Mouse (Mus musculus) C2C12 (cell line): ENCODE data around the gene Trdmt1. TPM values are rescaled to one million over a fixed set of nuclear protein-coding genes. Genes with fewer than 3 reads are reported as not detected.

ENCODE experiments used
- H3K27me3 ChIP-seq: one replicate; pipeline ENCODE4 v1.6.1; 2011; ENCODE audit not compliant: control insufficient read depth, insufficient read depth, insufficient read length
- H3K36me3 ChIP-seq: one replicate; pipeline ENCODE4 v1.6.1; 2011; ENCODE audit not compliant: control insufficient read depth, insufficient read depth
- H3K4me3 ChIP-seq: one replicate; pipeline ENCODE4 v1.5.1; 2011; ENCODE audit warnings: mild to moderate bottlenecking, control low read depth; ENCODE audit not compliant: poor library complexity, insufficient read depth, severe bottlenecking
- H3K79me2 ChIP-seq: one replicate; pipeline ENCODE4 v1.6.1; 2011; ENCODE audit not compliant: control insufficient read depth, insufficient read depth
- H3K79me3 ChIP-seq: one replicate; pipeline ENCODE4 v1.6.1; 2011; ENCODE audit warnings: low read depth, control low read depth
- H3ac ChIP-seq: one replicate; pipeline ENCODE3; 2011; ENCODE audit warnings: low read depth; ENCODE audit not compliant: control insufficient read depth, insufficient read length
- CEBPB ChIP-seq: IDR thresholded peaks from one replicate; pipeline ENCODE4 v1.6.1; 2011; ENCODE audit warnings: low read depth, mild to moderate bottlenecking, control low read depth, moderate library complexity
- CTCF ChIP-seq: IDR thresholded peaks from one replicate; pipeline ENCODE4 v1.5.1; 2011; ENCODE audit not compliant: control insufficient read depth, insufficient read depth, insufficient read length
- FOSL1 ChIP-seq: IDR thresholded peaks from one replicate; pipeline ENCODE4 v1.8.0; 2011; ENCODE audit warnings: mild to moderate bottlenecking, low read length; ENCODE audit not compliant: poor library complexity, insufficient read depth, severe bottlenecking
- MAX ChIP-seq: IDR thresholded peaks from one replicate; pipeline ENCODE4 v1.6.1; 2011; ENCODE audit warnings: mild to moderate bottlenecking, control low read depth
- MYOD1 ChIP-seq: IDR thresholded peaks from one replicate; pipeline ENCODE4 v1.6.1; 2011; ENCODE audit warnings: low read depth; ENCODE audit not compliant: control insufficient read depth, insufficient read length
- MYOG ChIP-seq: IDR thresholded peaks from one replicate; pipeline ENCODE4 v1.6.1; 2011; ENCODE audit not compliant: control insufficient read depth, insufficient read length; ENCODE audit errors: extremely low read depth
- USF1 ChIP-seq: IDR thresholded peaks from one replicate; pipeline ENCODE4 v1.6.1; 2011; ENCODE audit warnings: low read depth, mild to moderate bottlenecking, control low read depth, moderate library complexity
- polyA plus RNA-seq: library from polyadenylated mRNA; unstranded; fragments of >200 nt; fragmentation: generic; extraction: Trizol; gene quantifications from one replicate; pipeline ENCODE4 v1.2.1, GENCODE M21; 2012; ENCODE audit warnings: missing spikeins

Trdmt1 gene
- polyA plus RNA-seq, 1 experiment, result 3.5 TPM

GRCm38 (mm10) chr2:13578473-13579152 lies 34.1 kb upstream of the Trdmt1 start:
- H3K4me3 ChIP-seq, result peak overlapping the region; percentile 97
- peak overlapping the region; percentile 40 for H3ac ChIP-seq
- H3K79me3 ChIP-seq, result peaks cover 65% of the 10 kb centered on the region
- H3K79me2 ChIP-seq, result peaks cover 80% of the 10 kb centered on the region
- H3K36me3 ChIP-seq, result peaks cover 92% of the 10 kb centered on the region
- H3K27me3 ChIP-seq, result no peaks in the 10 kb centered on the region
- TF ChIP-seq MAX (peak; percentile 76), MYOG (no peak)

GRCm38 (mm10) chr2:13577399-13577798 lies 32.9 kb upstream of the Trdmt1 start:
- peak overlapping the region; percentile 97 for H3K4me3 ChIP-seq

GRCm38 (mm10) chr2:13575926-13576325 lies 31.5 kb upstream of the Trdmt1 start:
- Histone ChIP-seq H3K4me3 (peak overlapping the region; percentile 97), H3K79me3 (peaks cover 62% of the 10 kb centered on the region), H3K27me3 (no peaks in the 10 kb centered on the region), H3K79me2 (peaks cover 77% of the 10 kb centered on the region), H3ac (peak overlapping the region; percentile 72), H3K36me3 (peaks cover 66% of the 10 kb centered on the region)
- no peak for TF ChIP-seq MYOG
- TF ChIP-seq CEBPB, result peak; percentile 57

More at GRCm38 (mm10) chr2:13577399-13577798, 32.9 kb upstream of the Trdmt1 start:
- peaks cover 65% of the 10 kb centered on the region for H3K79me3 ChIP-seq
- H3K27me3 ChIP-seq, result no peaks in the 10 kb centered on the region
- H3ac ChIP-seq, result peak overlapping the region; percentile 50
- TF ChIP-seq FOSL1, result no peak
- no peak for TF ChIP-seq MYOG
- TF ChIP-seq CTCF, result no peak
- TF ChIP-seq CEBPB, result no peak
- no peak for TF ChIP-seq MYOD1
- no peak for TF ChIP-seq MAX
- H3K36me3 ChIP-seq, result peaks cover 81% of the 10 kb centered on the region
- peaks cover 86% of the 10 kb centered on the region for H3K79me2 ChIP-seq

GRCm38 (mm10) chr2:13575287-13575801 lies 30.9 kb upstream of the Trdmt1 start:
- TF ChIP-seq MYOG (no peak), MAX (no peak), FOSL1 (no peak), USF1 (no peak), CTCF (no peak), MYOD1 (no peak), CEBPB (no peak)
- Histone ChIP-seq H3K79me2 (peaks cover 71% of the 10 kb centered on the region), H3K27me3 (no peaks in the 10 kb centered on the region), H3K36me3 (peaks cover 60% of the 10 kb centered on the region), H3ac (peak overlapping the region; percentile 72), H3K4me3 (peak overlapping the region; percentile 97), H3K79me3 (peaks cover 60% of the 10 kb centered on the region)

- Histone ChIP-seq H3K36me3 (peaks cover 55% of the 10 kb centered on the region), H3K79me3 (peaks cover 55% of the 10 kb centered on the region), H3K27me3 (no peaks in the 10 kb centered on the region), H3ac (peak overlapping the region; percentile 72), H3K4me3 (peak overlapping the region; percentile 97), H3K79me2 (peaks cover 66% of the 10 kb centered on the region)
- peak; percentile 11 for TF ChIP-seq MAX
- TF ChIP-seq CTCF, result no peak
Observed at GRCm38 (mm10) chr2:13574801-13575150, 30.3 kb upstream of the Trdmt1 start.

GRCm38 (mm10) chr2:13574066-13574800 lies 29.8 kb upstream of the Trdmt1 start:
- H3K79me3 ChIP-seq, result peaks cover 50% of the 10 kb centered on the region
- TF ChIP-seq MAX (peak; percentile 9), CTCF (no peak)
- H3K4me3 ChIP-seq, result peak overlapping the region; percentile 97
- no peaks in the 10 kb centered on the region for H3K27me3 ChIP-seq
- peak overlapping the region; percentile 72 for H3ac ChIP-seq
- peaks cover 60% of the 10 kb centered on the region for H3K79me2 ChIP-seq
- H3K36me3 ChIP-seq, result peaks cover 49% of the 10 kb centered on the region
